Mouse (Mus musculus): ENCODE measurements around the gene Wwp2. TPM values are rescaled to one million over a fixed set of nuclear protein-coding genes. Genes with fewer than 3 reads are reported as not detected.

Gene Wwp2
- total RNA-seq, 2 experiments from 2014 or later = 32.7 to 33.2 TPM

DNA sequence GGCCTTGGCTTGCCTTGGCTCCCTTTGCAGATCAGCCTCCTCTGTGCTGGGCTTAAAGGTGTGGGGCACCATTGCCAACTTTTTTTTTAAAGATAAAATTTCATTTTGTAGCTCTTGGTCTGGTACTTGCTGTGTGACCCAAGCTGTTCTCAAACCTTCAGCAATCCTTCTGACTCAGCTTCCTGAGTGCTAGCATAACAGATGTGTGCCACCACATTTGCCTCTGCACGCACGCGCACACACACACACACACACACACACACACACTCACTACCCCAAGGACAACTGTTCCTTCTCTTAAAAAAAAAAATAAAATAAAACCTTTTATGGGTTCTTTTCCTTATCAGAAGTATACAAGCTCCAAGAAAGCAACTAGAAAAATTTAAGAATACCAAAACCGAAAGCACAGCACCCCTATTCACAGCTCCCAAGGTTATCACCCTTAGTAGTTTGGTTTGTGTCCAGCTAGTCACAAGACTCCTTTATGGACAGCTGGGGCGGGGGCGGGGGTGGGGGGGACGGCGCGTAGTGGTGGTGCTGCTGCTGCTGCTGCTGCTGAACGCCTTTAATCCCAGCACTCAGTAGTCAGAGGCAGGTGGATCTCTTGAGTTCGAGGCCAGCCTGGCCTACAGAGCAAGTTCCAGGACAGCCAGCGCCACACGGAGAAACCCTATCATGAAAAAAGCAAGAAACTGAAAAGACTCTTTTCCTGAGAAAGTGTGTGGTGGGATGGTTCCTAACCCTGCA is 68.2 kb downstream of the Wwp2 start:
- no peak for DNase-seq (ENCODE audit: low spot score in 2 of 2)

- no peak for DNase-seq (ENCODE audit: low spot score in 2 of 2)
Observed at GRCm38 (mm10) chr8:107505271-107505670, 69.1 kb downstream of the Wwp2 start.

- no peak for DNase-seq (ENCODE audit: low spot score in 2 of 2)
Observed at GRCm38 (mm10) chr8:107507019-107507418, 70.9 kb downstream of the Wwp2 start.

DNA sequence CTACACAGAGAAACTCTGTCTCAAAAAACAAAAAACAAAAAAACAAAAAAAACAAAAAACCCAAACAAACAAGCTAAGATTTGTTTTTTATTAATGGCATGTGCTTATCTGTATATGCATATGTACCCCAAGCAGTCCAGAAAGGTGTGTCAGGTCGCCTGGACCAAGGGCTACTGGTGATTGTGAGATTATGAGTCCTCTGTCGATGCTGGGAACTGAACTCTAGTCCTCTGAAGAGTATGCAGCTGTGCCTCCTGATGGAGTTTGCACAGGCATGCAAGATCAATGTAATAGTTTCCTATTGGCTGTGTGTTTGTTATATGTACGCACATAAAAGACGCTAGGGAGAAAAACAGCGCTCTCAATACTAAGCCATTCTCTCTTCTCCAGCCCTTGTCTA is 74.0 kb downstream of the Wwp2 start:
- no peak for DNase-seq (ENCODE audit: low spot score in 2 of 2)

GRCm38 (mm10) chr8:107510766-107511165 is 74.6 kb downstream of the Wwp2 start:
- DNase-seq (ENCODE audit: low spot score in 2 of 2) = no peak

GRCm38 (mm10) chr8:107513249-107513648 is 77.1 kb downstream of the Wwp2 start:
- no peak for DNase-seq (ENCODE audit: low spot score in 2 of 2)

DNA sequence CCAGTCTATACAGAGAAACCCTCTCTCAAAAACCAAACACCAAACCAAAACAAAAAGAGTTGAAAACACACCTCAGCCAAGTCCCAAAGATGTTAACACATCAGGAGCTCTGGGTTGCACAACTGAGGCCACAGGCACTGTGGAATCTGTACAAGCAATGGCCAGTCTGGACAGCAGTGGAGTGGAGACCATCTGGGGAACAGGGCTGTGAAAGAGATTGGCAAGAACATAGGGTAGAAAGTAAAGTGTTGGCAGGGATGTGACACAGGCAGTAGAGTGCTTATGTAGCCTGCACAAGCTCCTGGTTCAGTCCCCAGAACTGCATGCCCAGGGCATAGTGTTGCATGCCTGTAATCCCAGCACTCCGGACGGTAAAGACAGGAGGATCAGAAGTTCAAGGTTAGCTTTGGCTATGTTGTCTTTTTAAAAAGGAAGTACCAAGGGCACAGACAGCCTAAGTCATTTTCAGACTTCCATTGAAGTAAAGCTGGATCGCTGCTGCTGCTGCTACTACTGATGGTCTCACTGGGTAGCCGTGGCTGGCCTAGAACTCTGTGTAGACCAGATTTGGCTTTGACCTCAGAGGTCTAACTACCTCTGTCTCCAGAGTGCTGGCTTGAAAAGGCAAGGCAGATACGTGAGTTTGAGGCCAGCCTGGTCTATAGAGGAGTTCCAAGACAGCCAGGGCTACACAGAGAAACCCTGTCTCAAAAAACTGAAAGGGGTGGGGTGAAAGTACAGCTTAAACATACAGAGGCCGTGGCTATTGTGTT is 79.0 kb downstream of the Wwp2 start:
- no peak for DNase-seq (ENCODE audit: low spot score in 2 of 2)

- DNase-seq (ENCODE audit: low spot score in 2 of 2) = no peak
Observed at GRCm38 (mm10) chr8:107518726-107519125, 82.6 kb downstream of the Wwp2 start.

DNA sequence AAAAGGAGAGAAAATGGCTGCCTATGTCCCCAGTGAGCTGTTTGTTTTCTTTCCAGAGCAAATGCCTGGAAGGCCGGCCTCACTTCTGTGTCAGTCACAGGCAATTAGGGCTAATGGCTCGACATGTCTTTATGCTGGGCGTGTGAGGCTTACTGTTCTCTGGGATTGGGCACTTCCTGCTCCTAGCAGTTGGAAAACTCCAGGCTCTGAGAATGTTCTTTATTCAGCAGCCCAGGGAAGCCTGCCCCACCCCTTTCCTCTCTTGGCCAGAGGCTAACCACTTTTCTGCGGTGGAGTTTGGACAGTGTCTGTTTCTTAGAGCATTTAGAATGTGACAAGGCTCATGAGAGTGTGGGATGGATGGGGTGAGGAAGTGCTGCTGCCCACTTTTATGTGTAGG is 83.7 kb downstream of the Wwp2 start:
- no peak for DNase-seq (ENCODE audit: low spot score in 2 of 2)

DNA sequence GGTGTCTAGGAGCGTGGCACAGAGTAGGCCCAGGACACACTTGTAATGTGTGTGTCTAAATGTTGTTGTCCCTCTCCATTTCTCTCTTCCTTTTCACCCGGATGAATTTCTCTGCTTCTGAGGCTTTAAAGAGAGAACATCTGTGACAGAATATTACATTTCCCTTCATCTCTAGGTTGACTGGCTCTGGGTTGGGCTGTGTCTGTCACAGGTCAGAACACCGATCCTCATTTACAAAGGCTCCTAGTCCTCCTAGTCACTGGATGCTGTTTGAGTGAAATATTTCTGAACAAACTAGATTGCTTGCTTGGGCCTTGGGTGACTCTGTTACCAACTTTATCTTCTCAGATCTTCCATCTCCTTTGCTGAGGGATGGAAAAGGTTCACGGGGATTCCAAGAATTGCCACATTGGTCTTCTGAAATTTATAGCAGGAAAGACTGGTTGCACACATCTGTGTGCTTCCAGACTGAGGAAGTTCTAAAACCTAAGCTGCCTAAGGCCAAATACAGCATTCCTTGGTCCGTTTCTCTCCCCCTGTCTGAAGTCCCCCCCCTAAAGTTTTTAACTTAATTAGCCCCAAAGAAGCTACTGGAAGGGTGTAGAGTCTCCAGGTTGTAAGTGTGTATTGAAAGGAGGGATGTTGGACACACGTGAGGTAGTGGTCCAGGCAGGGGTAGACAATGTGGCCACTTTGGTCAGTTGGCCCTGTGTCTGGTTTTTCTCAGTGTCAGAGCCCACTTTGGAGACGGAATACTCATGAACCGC is 85.8 kb downstream of the Wwp2 start:
- no peak for DNase-seq (ENCODE audit: low spot score in 2 of 2)

DNA sequence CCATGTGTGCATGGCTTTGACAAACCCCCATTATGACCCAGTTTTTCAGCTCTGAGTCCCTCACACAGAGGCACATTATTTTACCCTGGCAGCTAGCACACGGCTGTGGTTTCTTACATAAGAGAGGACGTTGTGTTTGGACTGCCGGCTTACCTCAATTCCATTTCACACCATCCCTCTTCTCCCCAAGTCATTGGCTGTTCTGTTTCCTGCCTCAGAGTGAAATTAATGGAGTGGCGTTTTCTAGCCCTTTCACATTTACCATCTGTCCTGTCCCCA is 86.3 kb downstream of the Wwp2 start:
- DNase-seq (ENCODE audit: low spot score in 2 of 2) = no peak

DNA sequence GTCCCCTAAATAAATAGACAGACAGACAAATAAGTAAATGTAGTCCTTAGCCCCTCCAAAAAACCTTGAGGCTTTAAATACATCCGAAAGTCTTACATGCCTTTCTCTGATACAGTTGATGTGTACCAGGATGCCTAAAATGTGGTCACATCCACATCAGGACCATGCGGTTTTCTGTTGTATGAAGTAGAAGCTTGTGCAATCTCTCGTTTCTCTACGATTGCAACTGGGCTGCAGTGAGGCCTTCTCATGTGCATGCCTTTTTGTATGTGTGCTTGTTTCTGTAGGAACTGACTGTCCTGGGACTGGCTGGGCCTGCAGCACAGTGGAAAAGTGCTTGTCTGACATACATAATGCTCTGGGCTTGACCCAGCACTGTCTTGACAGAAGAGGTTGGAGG is 88.4 kb downstream of the Wwp2 start:
- DNase-seq (ENCODE audit: low spot score in 2 of 2) = no peak

- no peak for DNase-seq (ENCODE audit: low spot score in 2 of 2)
Observed at GRCm38 (mm10) chr8:107528786-107529185, 92.6 kb downstream of the Wwp2 start.

GRCm38 (mm10) chr8:107537472-107537871 is 101.3 kb downstream of the Wwp2 start:
- no peak for DNase-seq (ENCODE audit: low spot score in 2 of 2)

GRCm38 (mm10) chr8:107540623-107541022 is 104.5 kb downstream of the Wwp2 start:
- DNase-seq (ENCODE audit: low spot score in 2 of 2) = no peak

DNA sequence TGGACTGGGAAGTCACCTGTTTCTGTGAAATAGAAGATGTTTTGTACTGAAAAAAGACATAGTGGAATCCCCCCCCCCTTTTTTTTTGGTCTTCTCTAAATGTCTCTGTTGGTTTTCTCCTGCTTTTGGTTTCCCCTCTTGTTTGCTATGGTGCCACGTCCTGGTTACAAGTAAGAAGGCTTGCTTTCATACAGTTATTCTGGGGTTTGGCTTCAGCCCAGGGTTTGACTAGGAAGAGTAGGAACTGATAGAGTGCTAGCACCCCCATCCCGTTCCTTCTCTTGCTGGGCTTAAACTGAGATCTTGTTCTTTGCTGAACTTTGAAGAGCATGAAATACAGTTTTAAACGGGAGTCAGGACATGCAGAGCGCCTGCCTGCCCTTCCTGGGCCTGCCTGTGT is 105.2 kb downstream of the Wwp2 start:
- DNase-seq (ENCODE audit: low spot score in 2 of 2) = no peak

GRCm38 (mm10) chr8:107542151-107542550 is 106.0 kb downstream of the Wwp2 start:
- DNase-seq (ENCODE audit: low spot score in 2 of 2) = no peak

DNA sequence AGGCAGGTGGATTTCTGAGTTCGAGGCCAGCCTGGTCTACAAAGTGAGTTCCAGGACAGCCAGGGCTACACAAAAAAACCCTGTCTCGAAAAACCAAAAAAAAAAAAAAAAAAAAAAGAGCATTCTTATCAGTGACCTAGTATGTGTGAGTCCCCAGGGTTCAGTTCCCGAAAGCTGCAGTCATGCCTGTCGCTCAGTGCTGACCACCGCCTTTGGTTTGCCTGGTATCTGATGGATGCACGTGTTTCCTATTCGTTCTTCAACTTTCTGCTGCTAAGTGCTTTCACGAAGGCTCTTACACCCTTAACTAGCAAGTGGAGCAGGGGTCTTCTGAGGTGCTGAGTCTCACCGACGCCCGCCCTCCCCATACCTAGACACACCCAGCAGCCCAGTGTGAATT is 107.5 kb downstream of the Wwp2 start:
- DNase-seq (ENCODE audit: low spot score in 2 of 2) = no peak

DNA sequence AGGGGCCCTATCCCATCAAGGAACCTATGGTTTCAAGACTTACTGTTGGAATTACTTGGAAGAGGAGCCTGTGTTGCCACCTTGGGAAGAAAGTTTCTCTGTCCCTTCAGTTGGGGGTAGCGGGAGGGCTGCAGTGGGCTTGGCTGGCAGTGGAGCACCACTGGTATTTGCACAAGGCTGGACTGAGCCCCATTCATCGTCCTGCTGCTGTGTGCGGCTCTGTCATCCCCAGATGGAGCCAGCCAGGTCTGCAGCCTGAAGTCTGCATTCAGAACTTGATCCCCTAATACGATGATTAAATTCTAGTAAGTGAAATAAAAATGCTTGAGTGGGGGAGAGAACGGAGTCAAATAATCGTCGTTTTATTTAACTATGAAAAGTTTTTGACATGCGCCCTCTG is 108.0 kb downstream of the Wwp2 start:
- no peak for DNase-seq (ENCODE audit: low spot score in 2 of 2)

GRCm38 (mm10) chr8:107544651-107545174 is 108.5 kb downstream of the Wwp2 start:
- no peak for DNase-seq (ENCODE audit: low spot score in 2 of 2)

GRCm38 (mm10) chr8:107545621-107546152 is 109.5 kb downstream of the Wwp2 start:
- no peak for DNase-seq (ENCODE audit: low spot score in 2 of 2)

GRCm38 (mm10) chr8:107546154-107546553 is 110.0 kb downstream of the Wwp2 start:
- DNase-seq (ENCODE audit: low spot score in 2 of 2) = no peak

Measured in adrenal gland, adult 18-20 months (tissue).